Mouse (Mus musculus): ENCODE measurements at regions not wholly inside any gene's neighbourhood (a gene's known extent, or its start where the extent isn't known, plus 50 kb on each side); places are given as distances from the start of the nearest gene placed in this dataset.

GRCm38 (mm10) chr6:31207231-31207630 is 191.3 kb upstream of the Mkln1 start:
- no peak for TF ChIP-seq CTCF (IDR thresholded peaks at IDR 0.05; ENCODE audit: insufficient read depth, low read length)
- TF ChIP-seq POLR2A (IDR thresholded peaks at IDR 0.05; ENCODE audit: borderline replicate concordance, extremely low read depth, low read depth, low read length), result no peak

Data from lung, adult 2 months (tissue).